Mouse (Mus musculus) thymus, postnatal 25 days (tissue): Measurements from ENCODE around the gene 1110059E24Rik.
"Not testable (repeated sequence)": the region's sequence is repeated elsewhere in the genome, so short reads cannot be mapped to it uniquely, and the experiment has no call there.

Experiments
- DNase-seq: peaks from one replicate; pipeline ENCODE4 v3.0.0; 2022

1110059E24Rik gene

GRCm38 (mm10) chr19:21624148-21624535, 28.6 kb downstream of the 1110059E24Rik start:
- no peak for DNase-seq

DNA sequence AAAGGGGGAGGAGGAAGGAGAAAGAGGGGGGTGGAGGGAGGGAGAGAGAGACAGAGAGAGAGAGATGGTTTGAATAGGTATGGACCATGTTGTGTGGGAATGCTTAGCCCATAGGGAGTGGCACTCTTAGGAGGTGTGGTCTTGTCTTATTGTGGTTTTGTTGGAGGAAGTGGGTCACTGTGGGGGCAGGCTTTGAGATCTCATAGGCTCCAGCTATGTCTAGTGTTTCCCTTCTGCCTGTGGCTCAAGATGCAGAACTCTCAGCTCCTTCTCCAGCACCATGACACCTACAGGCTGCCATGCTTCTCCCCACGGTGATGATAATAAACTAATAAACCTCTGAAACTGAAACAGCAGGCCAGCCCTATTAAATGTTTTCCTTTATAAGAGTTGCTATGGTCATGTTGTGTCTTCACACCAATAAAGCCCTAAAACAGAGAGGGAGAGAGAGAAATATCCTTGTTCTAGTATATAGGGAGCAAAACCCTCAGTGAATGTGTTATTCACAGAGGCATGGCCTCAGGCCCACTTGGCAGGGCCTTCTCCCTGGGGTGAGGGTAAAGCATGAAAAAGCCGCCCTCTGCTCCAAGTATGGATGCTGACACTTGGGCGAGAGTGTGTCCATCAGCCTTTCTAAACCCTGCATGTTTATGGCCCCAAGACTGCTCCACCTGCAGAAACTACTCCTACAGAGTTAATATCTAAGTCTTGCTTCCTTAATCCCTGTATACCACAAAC, 29.2 kb downstream of the 1110059E24Rik start:
- no peak for DNase-seq

DNA sequence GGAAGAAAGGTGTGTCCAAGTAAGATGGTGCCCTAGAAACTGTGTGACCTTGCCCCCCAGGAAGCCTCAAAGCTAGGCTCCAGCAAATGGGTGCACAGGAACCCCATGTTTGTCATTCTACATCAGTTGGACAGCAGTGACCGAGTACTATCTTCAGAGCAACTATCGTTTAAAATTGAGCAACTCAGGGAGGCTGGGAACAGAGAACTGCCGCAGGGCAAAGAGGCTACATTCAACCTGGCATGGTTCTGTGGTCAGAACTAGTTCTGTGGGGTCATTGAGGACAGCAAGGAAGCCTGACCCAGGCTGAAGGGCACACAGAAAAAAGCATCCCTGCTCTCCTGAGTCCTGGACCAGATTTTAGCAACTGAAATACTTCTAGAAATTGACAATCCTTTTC, 37.0 kb downstream of the 1110059E24Rik start:
- DNase-seq: no peak

DNA sequence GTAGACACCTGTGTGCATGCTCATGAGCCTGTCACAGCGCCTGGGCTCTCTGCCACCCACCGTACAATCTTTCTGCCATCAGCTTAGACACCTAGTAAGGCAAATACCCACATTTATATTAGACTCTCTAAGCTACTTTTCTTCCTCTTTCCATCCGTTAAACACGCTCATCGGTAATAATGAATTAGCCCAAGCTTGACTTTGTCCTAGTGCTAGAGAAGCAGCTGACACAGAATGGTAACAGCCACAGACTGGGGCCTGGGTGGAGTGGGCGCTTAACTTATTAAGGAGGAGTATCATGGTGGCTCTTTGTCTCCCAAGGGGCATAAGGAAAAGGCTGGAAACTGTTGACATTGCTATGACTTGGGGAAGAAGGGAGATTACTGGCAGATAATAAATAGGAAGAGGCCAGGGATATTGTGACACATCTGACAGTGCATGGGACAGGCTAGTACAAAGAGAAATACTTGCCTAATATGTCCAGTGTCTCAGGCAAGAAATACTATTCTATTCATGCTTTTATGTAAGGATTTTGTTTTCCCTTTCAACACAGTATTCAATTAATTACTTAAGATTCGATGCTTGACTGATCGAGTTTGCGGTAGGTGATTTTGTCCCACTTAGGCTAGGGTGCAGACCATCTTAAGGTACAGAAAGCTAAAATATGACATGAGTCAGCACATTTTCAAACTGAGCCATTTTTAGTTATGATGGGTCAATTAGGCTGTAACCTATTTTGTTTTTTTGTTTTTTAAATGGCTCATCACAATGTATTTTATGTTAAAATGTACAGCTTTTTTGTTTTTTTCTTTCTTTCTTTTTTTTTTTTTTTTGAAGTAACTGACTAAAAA, 40.8 kb downstream of the 1110059E24Rik start:
- no peak for DNase-seq

DNA sequence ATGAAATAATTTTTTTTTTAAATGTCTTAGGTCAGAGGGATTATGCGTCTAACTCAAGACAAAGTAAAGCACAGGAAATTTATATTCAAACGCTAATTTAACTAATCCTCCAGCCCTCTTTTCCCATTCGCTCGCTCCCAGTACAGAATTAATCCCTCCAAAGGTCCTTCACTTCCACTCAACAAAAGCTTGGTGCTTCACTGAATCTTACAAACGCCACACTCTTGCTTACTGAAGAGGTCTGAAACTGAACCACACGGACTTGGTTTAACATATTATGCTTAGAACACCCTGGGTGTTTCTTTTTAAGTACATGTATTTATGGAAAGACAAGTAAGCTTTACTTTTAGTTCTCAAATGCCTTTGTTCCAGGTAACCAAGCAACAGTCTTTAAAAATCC, 41.5 kb downstream of the 1110059E24Rik start:
- DNase-seq: no peak

GRCm38 (mm10) chr19:21610240-21610639, 42.5 kb downstream of the 1110059E24Rik start:
- DNase-seq: no peak

- DNase-seq: no peak
These were observed 47.5 kb downstream of the 1110059E24Rik start for GRCm38 (mm10) chr19:21605294-21605693.

- DNase-seq: no peak
These were observed 48.9 kb downstream of the 1110059E24Rik start for GRCm38 (mm10) chr19:21603836-21604235.

DNA sequence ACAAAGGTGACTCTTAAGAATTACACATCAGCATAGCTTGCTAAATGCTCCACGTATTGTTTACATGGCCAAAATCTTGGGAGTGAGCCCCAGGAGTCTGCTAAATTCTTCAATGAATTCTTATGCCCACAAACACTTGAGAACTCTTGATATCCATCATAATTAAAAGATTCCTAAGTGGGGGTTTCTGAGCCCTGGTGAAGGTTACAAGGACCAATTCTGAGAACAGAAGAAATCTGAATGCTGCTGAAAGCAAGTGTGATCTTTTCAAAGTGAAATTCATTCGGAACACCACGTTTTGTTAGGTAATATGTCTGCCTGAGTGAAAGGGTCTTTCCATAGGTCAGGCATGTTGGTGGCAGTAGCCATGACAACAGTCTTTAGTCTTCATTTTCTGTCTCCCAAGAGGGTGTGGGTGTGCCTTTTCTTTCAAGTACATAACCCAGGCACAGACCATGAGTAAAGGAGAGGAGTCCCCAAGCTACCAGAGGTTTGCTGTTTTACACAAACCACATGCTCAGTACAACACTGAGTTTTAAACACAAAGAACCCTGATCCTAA, 51.2 kb downstream of the 1110059E24Rik start:
- DNase-seq: no peak

GRCm38 (mm10) chr19:21598659-21599352, 54.0 kb downstream of the 1110059E24Rik start:
- no peak for DNase-seq

DNA sequence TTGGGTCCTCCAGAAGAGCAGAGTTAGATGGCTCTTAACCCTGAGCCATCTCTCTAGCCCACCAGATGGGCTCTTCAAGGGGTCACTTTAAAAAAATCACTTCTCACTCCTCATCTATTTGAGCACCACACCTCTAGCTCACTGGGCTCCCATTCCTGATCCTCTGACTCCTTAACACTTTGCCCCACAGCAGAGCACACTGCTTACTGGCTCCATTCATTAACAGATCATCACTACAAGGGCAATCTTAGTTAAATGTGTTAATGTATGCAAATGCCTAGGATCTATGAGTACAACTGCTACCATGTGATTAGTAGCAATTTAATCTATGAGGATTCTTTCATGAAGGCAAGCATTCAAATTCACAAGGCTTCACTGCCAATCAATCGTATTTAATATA, 58.1 kb downstream of the 1110059E24Rik start:
- DNase-seq: no peak

- not testable (repeated sequence) for DNase-seq
These were observed 60.6 kb downstream of the 1110059E24Rik start for GRCm38 (mm10) chr19:21592216-21592615.

DNA sequence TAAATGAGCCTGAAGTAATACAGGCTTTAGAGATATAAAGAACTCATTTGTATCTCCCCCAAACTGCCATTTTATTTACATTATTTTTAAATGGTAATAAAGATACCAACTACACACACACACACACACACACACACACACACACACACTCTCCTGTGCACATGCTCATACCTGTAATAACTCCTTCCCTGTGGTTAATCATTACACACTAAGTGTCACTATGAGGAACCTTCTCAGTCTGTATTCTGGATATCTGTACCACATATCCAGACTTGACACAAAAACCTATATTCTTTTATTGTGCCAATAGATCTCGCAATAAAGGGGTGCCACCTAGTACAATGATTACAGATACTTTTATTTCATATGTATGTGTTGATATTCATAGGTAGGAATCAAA, 62.9 kb downstream of the 1110059E24Rik start:
- DNase-seq: no peak

DNA sequence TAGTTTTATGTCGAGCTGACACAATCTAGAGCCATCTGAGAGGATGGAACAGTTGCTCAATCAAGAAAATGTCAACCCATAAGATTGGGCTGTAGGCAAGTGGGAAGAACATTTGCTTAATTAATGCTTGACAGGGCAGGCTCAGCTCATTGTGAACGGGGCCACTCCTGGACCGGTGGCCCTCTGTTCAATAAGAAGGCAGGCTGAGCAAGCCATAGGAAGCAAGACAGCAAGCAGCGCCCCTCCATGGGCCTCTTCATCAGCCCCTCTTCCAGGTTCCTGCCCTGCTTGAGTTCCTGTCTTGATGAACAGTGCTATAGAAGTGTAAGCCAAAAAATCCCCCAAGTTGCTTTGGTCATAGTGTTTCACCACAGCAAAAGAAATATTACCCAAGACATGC, 65.2 kb downstream of the 1110059E24Rik start:
- no peak for DNase-seq

GRCm38 (mm10) chr19:21586546-21586945, 66.2 kb downstream of the 1110059E24Rik start:
- DNase-seq: no peak

DNA sequence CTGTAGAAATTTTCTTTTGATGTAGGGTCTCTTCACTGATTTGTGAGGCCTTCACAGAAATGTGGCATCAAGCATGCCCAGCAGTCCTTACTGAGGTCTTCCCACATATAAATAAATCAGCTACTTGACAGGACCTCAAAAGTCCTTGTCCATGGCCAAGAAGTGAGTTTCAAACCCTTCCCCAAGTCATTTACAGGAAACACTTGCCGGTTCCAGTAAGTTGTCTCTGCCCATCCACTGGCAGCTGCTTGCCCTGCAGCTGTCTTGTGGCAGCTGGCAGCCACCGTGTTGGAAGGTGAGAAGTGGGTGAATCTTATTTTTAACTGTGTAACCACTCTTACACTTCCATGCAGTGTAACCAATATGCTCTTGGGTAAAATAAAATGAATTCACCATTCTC, 66.9 kb downstream of the 1110059E24Rik start:
- no peak for DNase-seq

GRCm38 (mm10) chr19:21583986-21584385, 68.8 kb downstream of the 1110059E24Rik start:
- no peak for DNase-seq

DNA sequence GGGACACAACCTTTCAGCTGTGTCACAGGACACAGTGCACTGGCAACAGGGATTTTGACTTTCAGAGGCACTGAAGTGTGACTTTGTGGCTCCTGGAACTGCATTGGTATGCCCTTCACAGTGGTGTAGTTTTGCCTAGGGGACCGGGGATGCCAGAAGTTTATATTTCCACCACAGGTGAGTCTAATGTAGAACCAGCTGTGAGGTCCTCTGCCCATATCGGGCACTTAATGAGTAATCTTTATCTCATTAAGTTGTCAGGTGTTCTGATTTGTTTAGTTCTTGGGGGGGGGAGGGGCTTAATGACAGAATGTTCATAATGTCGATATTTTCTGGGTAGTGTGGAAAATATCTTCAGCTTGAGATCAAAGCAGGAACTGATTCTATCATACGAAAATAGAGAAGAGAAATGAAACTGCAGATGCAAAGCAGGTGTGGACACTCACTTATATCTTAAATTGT, 69.2 kb downstream of the 1110059E24Rik start:
- DNase-seq: no peak

DNA sequence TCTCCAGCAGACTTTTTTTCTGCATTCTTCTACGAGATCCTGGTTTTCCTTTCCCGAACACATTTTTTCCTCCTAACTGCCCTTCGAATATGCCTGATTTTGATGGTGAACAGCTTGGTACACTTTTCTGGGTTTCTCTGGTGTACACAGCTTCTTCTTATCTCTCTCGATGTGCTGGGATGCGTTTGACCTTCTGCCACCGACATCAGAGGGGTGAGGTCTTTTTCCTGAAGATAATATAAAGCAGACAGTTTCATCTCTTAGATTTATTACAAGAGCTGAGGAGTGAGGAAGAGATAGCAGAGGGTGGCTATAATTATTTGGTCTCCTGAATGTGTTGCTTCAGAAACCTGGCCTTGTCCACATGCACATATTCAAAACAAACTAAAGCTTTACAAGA, 71.4 kb downstream of the 1110059E24Rik start:
- DNase-seq: no peak

GRCm38 (mm10) chr19:21579896-21580295, 72.9 kb downstream of the 1110059E24Rik start:
- DNase-seq: no peak

- DNase-seq: no peak
These were observed 75.3 kb downstream of the 1110059E24Rik start for GRCm38 (mm10) chr19:21577443-21577842.

- DNase-seq: no peak
These were observed 80.8 kb downstream of the 1110059E24Rik start for GRCm38 (mm10) chr19:21571986-21572385.
